Mouse (Mus musculus) embryonic fibroblast, embryonic 13.5 days (primary cell): ENCODE results near the gene Fnbp1.
"Not testable (repeated sequence)": the region's sequence is repeated elsewhere in the genome, so short reads cannot be mapped to it uniquely, and the experiment has no call there.

Experiments
- CTCF ChIP-seq: IDR thresholded peaks from 2 replicates; pipeline ENCODE4 v1.5.1; 2011; ENCODE audit warnings: mild to moderate bottlenecking, control low read depth, low read length, moderate library complexity, borderline replicate concordance; ENCODE audit not compliant: insufficient read depth
- POLR2A ChIP-seq: IDR thresholded peaks from 2 replicates; pipeline ENCODE4 v1.6.1; 2011; ENCODE audit warnings: low read depth, mild to moderate bottlenecking, control low read depth, low read length, moderate library complexity

GRCm38 (mm10) chr2:31178593-31178992, 36.8 kb upstream of the Fnbp1 start:
- not testable (repeated sequence) for TF ChIP-seq CTCF, POLR2A
